Mouse (Mus musculus): ENCODE data around the gene Tctex1d4. TPM values are rescaled to one million over a fixed set of nuclear protein-coding genes. Genes with fewer than 3 reads are reported as not detected.

The Tctex1d4 gene
- polyA plus RNA-seq, 1 experiment from 2014 or later = not detected

Small RNA genes within 50 kb of the gene (microRNA-seq; reads per million reads assigned to microRNA genes)
- not detected for gene Gm22398

Other genes with a start within 250 kb of the Tctex1d4 start
- 0.57 and 1.1 TPM in 2 replicates for gene Zswim5, start 249.4 kb upstream of the Tctex1d4 start, polyA plus RNA-seq (2016; fragmentation: Nextera tagmentation; extraction: Ambion mirVana)
- gene Urod, start 132.4 kb upstream of the Tctex1d4 start, polyA plus RNA-seq (2016; fragmentation: Nextera tagmentation; extraction: Ambion mirVana) = 128 and 133 TPM in 2 replicates
- gene Hectd3, start 131.5 kb upstream of the Tctex1d4 start, polyA plus RNA-seq (2016; fragmentation: Nextera tagmentation; extraction: Ambion mirVana) = 6.6 and 8.3 TPM in 2 replicates
- gene Eif2b3, start 107.4 kb upstream of the Tctex1d4 start, polyA plus RNA-seq (2016; fragmentation: Nextera tagmentation; extraction: Ambion mirVana) = 40.6 and 54.8 TPM in 2 replicates
- 2.9 and 3.5 TPM in 2 replicates for gene Ptch2, start 30.7 kb upstream of the Tctex1d4 start, polyA plus RNA-seq (2016; fragmentation: Nextera tagmentation; extraction: Ambion mirVana)
- gene Btbd19, start 1.1 kb upstream of the Tctex1d4 start, polyA plus RNA-seq (2016; fragmentation: Nextera tagmentation; extraction: Ambion mirVana) = 2.5 and 4.9 TPM in 2 replicates
- 1.5 and 2.4 TPM in 2 replicates for gene Plk3, start 7.2 kb downstream of the Tctex1d4 start, polyA plus RNA-seq (2016; fragmentation: Nextera tagmentation; extraction: Ambion mirVana)
- gene Rps8, start 29.4 kb downstream of the Tctex1d4 start, polyA plus RNA-seq (2016; fragmentation: Nextera tagmentation; extraction: Ambion mirVana) = 638 and 783 TPM in 2 replicates
- 55.1 and 68.7 TPM in 2 replicates for gene Kif2c, start 55.8 kb downstream of the Tctex1d4 start, polyA plus RNA-seq (2016; fragmentation: Nextera tagmentation; extraction: Ambion mirVana)
- 11.0 and 14.4 TPM in 2 replicates for gene Tmem53, start 125.2 kb downstream of the Tctex1d4 start, polyA plus RNA-seq (2016; fragmentation: Nextera tagmentation; extraction: Ambion mirVana)
- 0.20 and 0.46 TPM in 2 replicates for gene Armh1, start 125.3 kb downstream of the Tctex1d4 start, polyA plus RNA-seq (2016; fragmentation: Nextera tagmentation; extraction: Ambion mirVana)

Measured in heart, embryonic 10.5 days (tissue).